Mouse (Mus musculus): Measurements from ENCODE around the gene Kdm2b. TPM values are rescaled to one million over a fixed set of nuclear protein-coding genes. Genes with fewer than 3 reads are reported as not detected.

The Kdm2b gene
- polyA plus RNA-seq, 1 experiment, result 10.1 TPM

- TF ChIP-seq E2F4 (IDR thresholded peaks at IDR 0.05; ENCODE audit: insufficient read depth), result no peak
- TF ChIP-seq REST (IDR thresholded peaks at IDR 0.05; ENCODE audit: insufficient read depth, insufficient read length), result no peak
- TF ChIP-seq MYOD1 (IDR thresholded peaks at IDR 0.05; ENCODE audit: control insufficient read depth in 1 of 3, insufficient read length in 2 of 3, low read depth in 2 of 3), result no peak
- TF ChIP-seq MAX (IDR thresholded peaks at IDR 0.05; ENCODE audit: low read depth), result no peak
- no peak for TF ChIP-seq TCF3 (IDR thresholded peaks at IDR 0.05; ENCODE audit: insufficient read length, low read depth)
- no peak for TF ChIP-seq POLR2A (IDR thresholded peaks at IDR 0.05; ENCODE audit: insufficient read length, low read depth)
- TF ChIP-seq SRF (IDR thresholded peaks at IDR 0.05; ENCODE audit: control insufficient read depth, insufficient read length, low read depth), result no peak
- TF ChIP-seq TCF12 (IDR thresholded peaks at IDR 0.05; ENCODE audit: insufficient read depth, poor library complexity, severe bottlenecking), result no peak
- TF ChIP-seq POLR2AphosphoS2 (IDR thresholded peaks at IDR 0.05; ENCODE audit: insufficient read length, low read depth), result no peak
- TF ChIP-seq CEBPB (IDR thresholded peaks at IDR 0.05; ENCODE audit: insufficient read depth, poor library complexity, severe bottlenecking), result no peak
- no peak for TF ChIP-seq MYOG (IDR thresholded peaks at IDR 0.05; ENCODE audit: control insufficient read depth in 1 of 3, insufficient read depth in 1 of 3, insufficient read length in 2 of 3, low read depth in 2 of 3)
- TF ChIP-seq USF1 (IDR thresholded peaks at IDR 0.05; ENCODE audit: low read depth), result no peak
- Histone ChIP-seq H3ac (ENCODE audit: control insufficient read depth, insufficient read length) (no peak overlapping the region), H3K4me2 (ENCODE audit: low read depth) (no peak overlapping the region), H3K4me3 (no peak overlapping the region), H3K36me3 (ENCODE audit: control insufficient read depth, insufficient read depth) (no peaks in the 10 kb centered on the region), H3K27me3 (ENCODE audit: control insufficient read depth, insufficient read depth, insufficient read length) (no peaks in the 10 kb centered on the region), H3K79me2 (ENCODE audit: control insufficient read depth, insufficient read depth) (no peaks in the 10 kb centered on the region)
These were observed 17.5 kb downstream of the Kdm2b start for GRCm38 (mm10) chr5:122972116-122972515.

DNA sequence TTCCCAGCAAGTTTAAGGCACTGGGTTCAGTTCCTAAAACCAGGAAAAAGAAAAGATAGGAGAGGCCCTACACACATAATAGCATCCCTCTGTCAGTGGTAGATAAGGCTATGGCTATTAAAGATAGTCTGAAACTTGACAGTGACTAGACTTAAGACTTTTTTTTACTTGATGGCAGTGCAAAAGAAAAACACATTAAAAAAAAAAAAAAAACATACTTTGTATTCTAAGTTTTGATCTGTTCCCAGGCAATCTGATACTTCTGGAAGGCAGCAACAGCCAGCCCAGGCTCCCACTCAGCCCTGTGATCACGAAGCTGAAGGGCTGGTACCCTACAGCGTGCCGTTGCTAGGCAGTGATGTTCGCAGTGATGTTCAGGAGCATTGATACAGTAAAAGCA, 18.2 kb downstream of the Kdm2b start:
- H3K4me3 ChIP-seq, result no peak overlapping the region
- no peak overlapping the region for H3ac ChIP-seq (ENCODE audit: control insufficient read depth, insufficient read length)
- no peak overlapping the region for H3K4me2 ChIP-seq (ENCODE audit: low read depth)
- H3K36me3 ChIP-seq (ENCODE audit: control insufficient read depth, insufficient read depth), result no peaks in the 10 kb centered on the region
- TF ChIP-seq E2F4 (IDR thresholded peaks at IDR 0.05; ENCODE audit: insufficient read depth), result no peak
- no peak for TF ChIP-seq MYOD1 (IDR thresholded peaks at IDR 0.05; ENCODE audit: control insufficient read depth in 1 of 3, insufficient read length in 2 of 3, low read depth in 2 of 3)
- no peak for TF ChIP-seq USF1 (IDR thresholded peaks at IDR 0.05; ENCODE audit: low read depth)
- no peak for TF ChIP-seq SRF (IDR thresholded peaks at IDR 0.05; ENCODE audit: control insufficient read depth, insufficient read length, low read depth)
- no peak for TF ChIP-seq MAX (IDR thresholded peaks at IDR 0.05; ENCODE audit: low read depth)
- no peak for TF ChIP-seq TCF12 (IDR thresholded peaks at IDR 0.05; ENCODE audit: insufficient read depth, poor library complexity, severe bottlenecking)
- TF ChIP-seq MYOG (IDR thresholded peaks at IDR 0.05; ENCODE audit: control insufficient read depth in 1 of 3, insufficient read depth in 1 of 3, insufficient read length in 2 of 3, low read depth in 2 of 3), result no peak
- TF ChIP-seq POLR2AphosphoS2 (IDR thresholded peaks at IDR 0.05; ENCODE audit: insufficient read length, low read depth), result no peak
- TF ChIP-seq CEBPB (IDR thresholded peaks at IDR 0.05; ENCODE audit: insufficient read depth, poor library complexity, severe bottlenecking), result no peak
- TF ChIP-seq TCF3 (IDR thresholded peaks at IDR 0.05; ENCODE audit: insufficient read length, low read depth), result no peak
- no peak for TF ChIP-seq REST (IDR thresholded peaks at IDR 0.05; ENCODE audit: insufficient read depth, insufficient read length)
- TF ChIP-seq POLR2A (IDR thresholded peaks at IDR 0.05; ENCODE audit: insufficient read length, low read depth), result no peak
- H3K79me2 ChIP-seq (ENCODE audit: control insufficient read depth, insufficient read depth), result no peaks in the 10 kb centered on the region
- H3K27me3 ChIP-seq (ENCODE audit: control insufficient read depth, insufficient read depth, insufficient read length), result no peaks in the 10 kb centered on the region

GRCm38 (mm10) chr5:122970056-122970455, 19.6 kb downstream of the Kdm2b start:
- no peaks in the 10 kb centered on the region for H3K36me3 ChIP-seq (ENCODE audit: control insufficient read depth, insufficient read depth)
- H3K79me2 ChIP-seq (ENCODE audit: control insufficient read depth, insufficient read depth), result no peaks in the 10 kb centered on the region
- no peak overlapping the region for H3ac ChIP-seq (ENCODE audit: control insufficient read depth, insufficient read length)
- no peak for TF ChIP-seq REST (IDR thresholded peaks at IDR 0.05; ENCODE audit: insufficient read depth, insufficient read length)
- TF ChIP-seq SRF (IDR thresholded peaks at IDR 0.05; ENCODE audit: control insufficient read depth, insufficient read length, low read depth), result no peak
- TF ChIP-seq MYOD1 (IDR thresholded peaks at IDR 0.05; ENCODE audit: control insufficient read depth in 1 of 3, insufficient read length in 2 of 3, low read depth in 2 of 3), result no peak
- no peak overlapping the region for H3K4me3 ChIP-seq
- H3K27me3 ChIP-seq (ENCODE audit: control insufficient read depth, insufficient read depth, insufficient read length), result no peaks in the 10 kb centered on the region
- H3K4me2 ChIP-seq (ENCODE audit: low read depth), result no peak overlapping the region

- H3K4me2 ChIP-seq (ENCODE audit: low read depth), result no peak overlapping the region
- H3K36me3 ChIP-seq (ENCODE audit: control insufficient read depth, insufficient read depth), result no peaks in the 10 kb centered on the region
- no peaks in the 10 kb centered on the region for H3K27me3 ChIP-seq (ENCODE audit: control insufficient read depth, insufficient read depth, insufficient read length)
- no peak for TF ChIP-seq POLR2A (IDR thresholded peaks at IDR 0.05; ENCODE audit: insufficient read length, low read depth)
- no peak for TF ChIP-seq CEBPB (IDR thresholded peaks at IDR 0.05; ENCODE audit: insufficient read depth, poor library complexity, severe bottlenecking)
- TF ChIP-seq POLR2AphosphoS2 (IDR thresholded peaks at IDR 0.05; ENCODE audit: insufficient read length, low read depth), result no peak
- no peaks in the 10 kb centered on the region for H3K79me2 ChIP-seq (ENCODE audit: control insufficient read depth, insufficient read depth)
- no peak overlapping the region for H3ac ChIP-seq (ENCODE audit: control insufficient read depth, insufficient read length)
- no peak overlapping the region for H3K4me3 ChIP-seq
These were observed 21.3 kb downstream of the Kdm2b start for GRCm38 (mm10) chr5:122968322-122968721.

DNA sequence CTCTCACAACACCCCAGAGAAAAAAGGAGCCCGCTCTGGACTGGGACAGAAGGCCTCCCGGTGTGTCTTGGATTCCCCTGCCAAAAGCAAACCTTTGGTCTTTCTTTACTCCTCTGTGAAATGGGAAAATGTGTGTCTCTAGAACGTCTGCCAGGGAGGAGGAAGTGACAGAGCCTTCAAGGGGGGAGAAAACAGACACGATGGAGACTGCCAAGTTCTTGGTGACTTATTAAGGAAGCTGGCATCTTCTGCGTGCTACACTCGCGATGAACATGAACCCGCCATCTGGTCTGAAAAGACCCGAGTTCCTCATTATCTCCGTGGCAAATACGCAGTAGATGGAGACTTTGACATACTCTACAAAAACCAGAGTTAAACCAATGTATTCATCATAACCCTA, 24.2 kb downstream of the Kdm2b start:
- Histone ChIP-seq H3K36me3 (ENCODE audit: control insufficient read depth, insufficient read depth) (no peaks in the 10 kb centered on the region), H3K79me2 (ENCODE audit: control insufficient read depth, insufficient read depth) (no peaks in the 10 kb centered on the region), H3K4me3 (no peak overlapping the region), H3K4me2 (ENCODE audit: low read depth) (no peak overlapping the region), H3ac (ENCODE audit: control insufficient read depth, insufficient read length) (no peak overlapping the region), H3K27me3 (ENCODE audit: control insufficient read depth, insufficient read depth, insufficient read length) (no peaks in the 10 kb centered on the region)
- TF ChIP-seq USF1 (IDR thresholded peaks at IDR 0.05; ENCODE audit: low read depth) (no peak), POLR2A (IDR thresholded peaks at IDR 0.05; ENCODE audit: insufficient read length, low read depth) (no peak), SRF (IDR thresholded peaks at IDR 0.05; ENCODE audit: control insufficient read depth, insufficient read length, low read depth) (no peak), POLR2AphosphoS2 (IDR thresholded peaks at IDR 0.05; ENCODE audit: insufficient read length, low read depth) (no peak), TCF3 (IDR thresholded peaks at IDR 0.05; ENCODE audit: insufficient read length, low read depth) (no peak), E2F4 (IDR thresholded peaks at IDR 0.05; ENCODE audit: insufficient read depth) (no peak), MAX (IDR thresholded peaks at IDR 0.05; ENCODE audit: low read depth) (no peak), TCF12 (IDR thresholded peaks at IDR 0.05; ENCODE audit: insufficient read depth, poor library complexity, severe bottlenecking) (no peak), MYOD1 (IDR thresholded peaks at IDR 0.05; ENCODE audit: control insufficient read depth in 1 of 3, insufficient read length in 2 of 3, low read depth in 2 of 3) (no peak), CEBPB (IDR thresholded peaks at IDR 0.05; ENCODE audit: insufficient read depth, poor library complexity, severe bottlenecking) (no peak), REST (IDR thresholded peaks at IDR 0.05; ENCODE audit: insufficient read depth, insufficient read length) (no peak), MYOG (IDR thresholded peaks at IDR 0.05; ENCODE audit: control insufficient read depth in 1 of 3, insufficient read depth in 1 of 3, insufficient read length in 2 of 3, low read depth in 2 of 3) (no peak)
